Mouse (Mus musculus) G1E (cell line): ENCODE data around the gene Traf7. TPM values are rescaled to one million over a fixed set of nuclear protein-coding genes. Genes with fewer than 3 reads are reported as not detected.

ENCODE experiments used
- ATAC-seq: 2 replicates; pipeline ENCODE4 v1.8.0; 2016; ENCODE audit warnings: mild to moderate bottlenecking; ENCODE audit not compliant: insufficient number of reproducible peaks, poor library complexity, low FRiP score, severe bottlenecking; ENCODE audit errors: extremely low read depth
- DNase-seq: peaks from one replicate; pipeline ENCODE4 v3.0.0; 2012; ENCODE audit warnings: low spot score
- H3K27me3 ChIP-seq: 2 replicates; pipeline ENCODE4 v1.6.1; 2012; ENCODE audit warnings: mild to moderate bottlenecking, low read length, inconsistent platforms; ENCODE audit not compliant: insufficient read depth
- H3K36me3 ChIP-seq: replicated peaks from 2 replicates; pipeline ENCODE3; 2012; ENCODE audit warnings: mild to moderate bottlenecking, inconsistent platforms
- H3K4me1 ChIP-seq: 2 replicates; pipeline ENCODE4 v1.6.1; 2012; ENCODE audit warnings: low read depth, low read length, inconsistent platforms, mixed read lengths; ENCODE audit not compliant: insufficient read depth
- H3K4me3 ChIP-seq: 2 replicates; pipeline ENCODE4 v1.5.1; 2012; ENCODE audit warnings: low read depth, mild to moderate bottlenecking, inconsistent platforms, low read length, moderate library complexity, mixed read lengths
- H3K9me3 ChIP-seq: replicated peaks from 2 replicates; pipeline ENCODE4 v1.6.1; 2012; ENCODE audit warnings: inconsistent platforms
- CTCF ChIP-seq: IDR thresholded peaks from 2 replicates; pipeline ENCODE4 v1.5.1; 2012; ENCODE audit warnings: low read depth, low read length, inconsistent platforms, mixed read lengths
- GATA1 ChIP-seq: IDR thresholded peaks from 2 replicates; pipeline ENCODE4 v1.6.1; 2012; ENCODE audit warnings: borderline replicate concordance, low read length, inconsistent platforms, mixed read lengths
- GATA2 ChIP-seq: IDR thresholded peaks from 2 replicates; pipeline ENCODE4 v1.6.1; 2012; ENCODE audit warnings: low read depth, low read length, inconsistent platforms, borderline replicate concordance
- POLR2AphosphoS5 ChIP-seq: IDR thresholded peaks from 2 replicates; pipeline ENCODE4 v1.6.1; 2012; ENCODE audit warnings: low read depth, low read length, inconsistent platforms; ENCODE audit not compliant: insufficient replicate concordance
- TAL1 ChIP-seq: conservative IDR thresholded peaks from 2 replicates; pipeline ENCODE4 v1.6.1; 2012; ENCODE audit warnings: low read depth, low read length, inconsistent platforms, mixed read lengths
- polyA plus RNA-seq: library from polyadenylated mRNA; stranded (reverse); fragments of >175 nt; gene quantifications from 2 replicates; pipeline ENCODE4 v1.2.3, GENCODE M21; 2012
- total RNA-seq, 2 experiments: library from RNA; stranded (forward) in 1 of 2; stranded (reverse) in 1 of 2; fragments of 200-1000 nt in 1 of 2; fragments of >200 nt in 1 of 2; fragmentation: Nextera tagmentation in 1 of 2; gene quantifications; 2 replicates each; pipeline ENCODE4 v1.2.3; 2014 to 2017

Gene Traf7
- total and polyA plus RNA-seq, 3 experiments = 62.8 to 198 (median 81.7) TPM

DNA sequence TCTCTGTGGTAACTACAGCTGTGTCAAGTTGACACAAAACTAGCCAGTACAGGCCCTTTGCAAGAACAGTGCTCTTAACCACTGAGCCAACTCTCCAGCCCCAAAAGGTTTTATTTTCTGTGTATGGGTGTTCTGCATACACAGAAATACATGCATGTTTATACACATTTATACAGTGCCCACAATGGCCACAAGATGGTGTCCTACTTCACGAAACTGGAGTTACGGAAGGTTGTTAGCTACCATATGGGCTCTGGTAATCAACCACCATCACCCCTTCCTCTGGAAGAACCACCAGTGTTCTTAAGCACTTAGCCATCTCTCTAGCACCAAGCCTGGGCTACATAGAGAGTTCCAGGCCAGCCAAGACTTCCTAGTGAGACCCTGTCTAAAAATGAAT lies 66.2 kb downstream of the Traf7 start:
- DNase-seq = no peak
- Histone ChIP-seq H3K36me3 (peaks cover 36% of the 10 kb centered on the region), H3K27me3 (no peaks in the 10 kb centered on the region)

More for the DNA sequence above, 66.2 kb downstream of the Traf7 start:
- TF ChIP-seq GATA2 = no peak
- TF ChIP-seq TAL1 = no peak
- TF ChIP-seq CTCF = peak; percentile 28
- TF ChIP-seq GATA1 = no peak
- no peak for TF ChIP-seq POLR2AphosphoS5
- peaks cover 19% of the 10 kb centered on the region for H3K4me1 ChIP-seq
- ATAC-seq = no peak
- H3K4me3 ChIP-seq = no peak overlapping the region
- H3K9me3 ChIP-seq = no peaks in the 10 kb centered on the region

Other genes starting within 250 kb of the Traf7 start
Only the 20 nearest of the 27 such genes appear.
- gene Abca17, start 176.9 kb downstream of the Traf7 start, total RNA-seq (2014; fragmentation: Nextera tagmentation) = not detected in 2 replicates
- under 0.01 and 0.12 TPM in 2 replicates for gene Abca17, start 176.9 kb downstream of the Traf7 start, total RNA-seq (2017)
- gene Abca17, start 176.9 kb downstream of the Traf7 start, polyA plus RNA-seq = not detected in 2 replicates
- gene Abca3, start 176.0 kb downstream of the Traf7 start, total RNA-seq (2014; fragmentation: Nextera tagmentation) = 65.4 and 68.9 TPM in 2 replicates
- gene Abca3, start 176.0 kb downstream of the Traf7 start, total RNA-seq (2017) = 22.1 and 24.0 TPM in 2 replicates
- gene Abca3, start 176.0 kb downstream of the Traf7 start, polyA plus RNA-seq = 29.2 and 29.5 TPM in 2 replicates
- gene Rnps1, start 113.4 kb downstream of the Traf7 start, total RNA-seq (2014; fragmentation: Nextera tagmentation) = 121 and 123 TPM in 2 replicates
- 152 and 177 TPM in 2 replicates for gene Rnps1, start 113.4 kb downstream of the Traf7 start, total RNA-seq (2017)
- gene Rnps1, start 113.4 kb downstream of the Traf7 start, polyA plus RNA-seq = 428 and 563 TPM in 2 replicates
- 53.1 and 65.7 TPM in 2 replicates for gene Eci1, start 101.3 kb downstream of the Traf7 start, total RNA-seq (2014; fragmentation: Nextera tagmentation)
- 39.4 and 45.4 TPM in 2 replicates for gene Eci1, start 101.3 kb downstream of the Traf7 start, total RNA-seq (2017)
- 40.9 and 52.2 TPM in 2 replicates for gene Eci1, start 101.3 kb downstream of the Traf7 start, polyA plus RNA-seq
- 0.73 and 1.3 TPM in 2 replicates for gene Dnase1l2, start 84.8 kb downstream of the Traf7 start, total RNA-seq (2014; fragmentation: Nextera tagmentation)
- 1.7 and 2.3 TPM in 2 replicates for gene Dnase1l2, start 84.8 kb downstream of the Traf7 start, total RNA-seq (2017)
- 0.05 and 0.18 TPM in 2 replicates for gene Dnase1l2, start 84.8 kb downstream of the Traf7 start, polyA plus RNA-seq
- gene E4f1, start 57.6 kb downstream of the Traf7 start, total RNA-seq (2014; fragmentation: Nextera tagmentation) = 21.7 and 37.2 TPM in 2 replicates
- gene E4f1, start 57.6 kb downstream of the Traf7 start, total RNA-seq (2017) = 17.4 and 18.4 TPM in 2 replicates
- gene E4f1, start 57.6 kb downstream of the Traf7 start, polyA plus RNA-seq = 17.1 and 19.7 TPM in 2 replicates
- 17.8 and 19.6 TPM in 2 replicates for gene Pgp, start 57.5 kb downstream of the Traf7 start, total RNA-seq (2014; fragmentation: Nextera tagmentation)
- 13.3 and 13.9 TPM in 2 replicates for gene Pgp, start 57.5 kb downstream of the Traf7 start, total RNA-seq (2017)
- gene Pgp, start 57.5 kb downstream of the Traf7 start, polyA plus RNA-seq = 58.3 and 69.2 TPM in 2 replicates
- not detected in 2 replicates for gene Bricd5, start 54.1 kb downstream of the Traf7 start, total RNA-seq (2014; fragmentation: Nextera tagmentation)
- 0.33 and 0.58 TPM in 2 replicates for gene Bricd5, start 54.1 kb downstream of the Traf7 start, total RNA-seq (2017)
- gene Bricd5, start 54.1 kb downstream of the Traf7 start, polyA plus RNA-seq = 0.23 and 0.27 TPM in 2 replicates
- 5.2 and 7.0 TPM in 2 replicates for gene Mlst8, start 48.9 kb downstream of the Traf7 start, total RNA-seq (2014; fragmentation: Nextera tagmentation)
- 17.2 and 19.7 TPM in 2 replicates for gene Mlst8, start 48.9 kb downstream of the Traf7 start, total RNA-seq (2017)
- gene Mlst8, start 48.9 kb downstream of the Traf7 start, polyA plus RNA-seq = 6.4 and 7.1 TPM in 2 replicates
- gene Caskin1, start 39.3 kb downstream of the Traf7 start, total RNA-seq (2014; fragmentation: Nextera tagmentation) = not detected in 2 replicates
- gene Caskin1, start 39.3 kb downstream of the Traf7 start, total RNA-seq (2017) = 0.11 and 0.29 TPM in 2 replicates
- gene Caskin1, start 39.3 kb downstream of the Traf7 start, polyA plus RNA-seq = not detected in 2 replicates
- gene Rab26, start 6.3 kb upstream of the Traf7 start, total RNA-seq (2014; fragmentation: Nextera tagmentation) = 0.83 TPM in 1 of 2 replicates, not detected in the other
- gene Rab26, start 6.3 kb upstream of the Traf7 start, total RNA-seq (2017) = 0.35 and 0.49 TPM in 2 replicates
- 0.24 and 0.26 TPM in 2 replicates for gene Rab26, start 6.3 kb upstream of the Traf7 start, polyA plus RNA-seq
- gene Pkd1, start 21.9 kb upstream of the Traf7 start, total RNA-seq (2014; fragmentation: Nextera tagmentation) = 14.4 and 28.0 TPM in 2 replicates
- 5.0 and 10.3 TPM in 2 replicates for gene Pkd1, start 21.9 kb upstream of the Traf7 start, total RNA-seq (2017)
- gene Pkd1, start 21.9 kb upstream of the Traf7 start, polyA plus RNA-seq = 4.1 and 5.8 TPM in 2 replicates
- gene Tsc2, start 104.7 kb upstream of the Traf7 start, total RNA-seq (2014; fragmentation: Nextera tagmentation) = 114 and 146 TPM in 2 replicates
- 38.0 and 39.7 TPM in 2 replicates for gene Tsc2, start 104.7 kb upstream of the Traf7 start, total RNA-seq (2017)
- 66.5 and 77.5 TPM in 2 replicates for gene Tsc2, start 104.7 kb upstream of the Traf7 start, polyA plus RNA-seq
- gene Nthl1, start 104.7 kb upstream of the Traf7 start, total RNA-seq (2014; fragmentation: Nextera tagmentation) = 3.8 and 9.1 TPM in 2 replicates
- 9.8 and 16.9 TPM in 2 replicates for gene Nthl1, start 104.7 kb upstream of the Traf7 start, total RNA-seq (2017)
- 17.8 and 21.5 TPM in 2 replicates for gene Nthl1, start 104.7 kb upstream of the Traf7 start, polyA plus RNA-seq
- not detected in 2 replicates for gene Slc9a3r2, start 122.4 kb upstream of the Traf7 start, total RNA-seq (2014; fragmentation: Nextera tagmentation)
- gene Slc9a3r2, start 122.4 kb upstream of the Traf7 start, total RNA-seq (2017) = 0.16 TPM in 1 of 2 replicates, not detected in the other
- 0.03 and 0.07 TPM in 2 replicates for gene Slc9a3r2, start 122.4 kb upstream of the Traf7 start, polyA plus RNA-seq
- not detected in 2 replicates for gene Npw, start 130.5 kb upstream of the Traf7 start, total RNA-seq (2014; fragmentation: Nextera tagmentation)
- gene Npw, start 130.5 kb upstream of the Traf7 start, total RNA-seq (2017) = not detected in 2 replicates
- gene Npw, start 130.5 kb upstream of the Traf7 start, polyA plus RNA-seq = not detected in 2 replicates
- 55.9 and 59.1 TPM in 2 replicates for gene Zfp598, start 141.7 kb upstream of the Traf7 start, total RNA-seq (2014; fragmentation: Nextera tagmentation)
- gene Zfp598, start 141.7 kb upstream of the Traf7 start, total RNA-seq (2017) = 11.2 and 12.0 TPM in 2 replicates
- 86.4 and 99.2 TPM in 2 replicates for gene Zfp598, start 141.7 kb upstream of the Traf7 start, polyA plus RNA-seq
- gene Syngr3, start 162.0 kb upstream of the Traf7 start, total RNA-seq (2014; fragmentation: Nextera tagmentation) = not detected in 2 replicates
- 0.17 TPM in 1 of 2 replicates, not detected in the other for gene Syngr3, start 162.0 kb upstream of the Traf7 start, total RNA-seq (2017)
- gene Syngr3, start 162.0 kb upstream of the Traf7 start, polyA plus RNA-seq = 0.08 and 0.12 TPM in 2 replicates
- 10.5 and 15.7 TPM in 2 replicates for gene Gfer, start 168.2 kb upstream of the Traf7 start, total RNA-seq (2014; fragmentation: Nextera tagmentation)
- gene Gfer, start 168.2 kb upstream of the Traf7 start, total RNA-seq (2017) = 34.1 and 46.4 TPM in 2 replicates
- gene Gfer, start 168.2 kb upstream of the Traf7 start, polyA plus RNA-seq = 149 and 184 TPM in 2 replicates
- 1.4 TPM in 1 of 2 replicates, not detected in the other for gene Noxo1, start 168.3 kb upstream of the Traf7 start, total RNA-seq (2014; fragmentation: Nextera tagmentation)
- 1.0 and 1.1 TPM in 2 replicates for gene Noxo1, start 168.3 kb upstream of the Traf7 start, total RNA-seq (2017)
- gene Noxo1, start 168.3 kb upstream of the Traf7 start, polyA plus RNA-seq = 0.72 and 0.87 TPM in 2 replicates